Mouse (Mus musculus) ES-E14 (cell line): Measurements from ENCODE around the gene Cdc6. TPM values are rescaled to one million over a fixed set of nuclear protein-coding genes. Genes with fewer than 3 reads are reported as not detected.

Source experiments
- DNase-seq: peaks from one replicate; pipeline ENCODE4 v3.0.0-alpha.2; 2013; ENCODE audit warnings: low read depth, low spot score
- H3K27ac ChIP-seq: 2 replicates; pipeline ENCODE4 v1.5.1; 2012; ENCODE audit warnings: low read depth, mild to moderate bottlenecking, low read length, moderate library complexity, mixed read lengths; ENCODE audit not compliant: poor library complexity, insufficient read depth, severe bottlenecking
- H3K36me3 ChIP-seq: 2 replicates; pipeline ENCODE4 v1.6.1; 2012; ENCODE audit warnings: mild to moderate bottlenecking, low read length, moderate library complexity, mixed read lengths; ENCODE audit not compliant: control insufficient read depth, poor library complexity, insufficient read depth, severe bottlenecking
- H3K4me1 ChIP-seq, 2 experiments: fragments of 150-350 bp in 1 of 2; sonication (generic) in 1 of 2; 2 replicates each; pipeline ENCODE4 v1.6.1; 2012; ENCODE audit warnings: low read length in 2 of 2, mild to moderate bottlenecking in 1 of 2, mixed read lengths in 1 of 2; ENCODE audit not compliant: control insufficient read depth in 2 of 2, insufficient read depth in 2 of 2, poor library complexity in 1 of 2
- H3K4me3 ChIP-seq, 2 experiments: fragments of 150-350 bp in 1 of 2; sonication (generic) in 1 of 2; 2 replicates each; pipeline ENCODE4 v1.5.1; 2012; ENCODE audit warnings: low read length in 2 of 2, low read depth in 1 of 2, mild to moderate bottlenecking in 1 of 2, mixed read lengths in 1 of 2; ENCODE audit not compliant: insufficient read depth in 1 of 2, poor library complexity in 1 of 2, severe bottlenecking in 1 of 2
- H3K9ac ChIP-seq: 2 replicates; pipeline ENCODE4 v1.6.1; 2012; ENCODE audit warnings: low read depth, mild to moderate bottlenecking, low read length, mixed read lengths; ENCODE audit not compliant: poor library complexity, insufficient read depth, severe bottlenecking
- H3K9me3 ChIP-seq: fragments of 150-350 bp; sonication (generic); 2 replicates; pipeline ENCODE4 v1.6.1; 2012; ENCODE audit warnings: low read depth, mild to moderate bottlenecking, low read length; ENCODE audit not compliant: control insufficient read depth, insufficient read depth
- CHD2 ChIP-seq: IDR thresholded peaks from 2 replicates; pipeline ENCODE4 v1.6.1; 2014; ENCODE audit warnings: mild to moderate bottlenecking, low read depth, low read length, inconsistent platforms
- HCFC1 ChIP-seq: IDR thresholded peaks from 2 replicates; pipeline ENCODE4 v1.6.1; 2012; ENCODE audit warnings: low read length, inconsistent platforms, borderline replicate concordance; ENCODE audit not compliant: insufficient read depth
- MAFK ChIP-seq: IDR thresholded peaks from 2 replicates; pipeline ENCODE4 v1.6.1; 2014; ENCODE audit warnings: mild to moderate bottlenecking, low read depth, low read length, inconsistent platforms; ENCODE audit not compliant: insufficient read depth
- ZC3H11A ChIP-seq: IDR thresholded peaks from 2 replicates; pipeline ENCODE4 v1.6.1; 2012; ENCODE audit warnings: low read depth, mild to moderate bottlenecking, inconsistent platforms, low read length, borderline replicate concordance
- ZNF384 ChIP-seq: IDR thresholded peaks from 2 replicates; pipeline ENCODE4 v1.6.1; 2012; ENCODE audit warnings: low read depth, low read length, inconsistent platforms
- in situ Hi-C, 2 experiments: fragments of 600-800 bp; cut with MboI; formaldehyde crosslinking; loops; one replicate each; pipeline ENCODE4 v1.15.1; 2025; ENCODE audit warnings: low sequenced_read_pairs in 2 of 2, inconsistent platforms in 1 of 2; ENCODE audit not compliant: unreplicated experiment in 2 of 2
- total RNA-seq: library from RNA; depleted of rRNA; stranded (reverse); fragments of 300-350 nt; gene quantifications from 2 replicates; pipeline ENCODE4 v1.2.3, GENCODE M21; 2012

Cdc6 gene
- total RNA-seq, 1 experiment: 51.3 TPM

GRCm38 (mm10) chr11:98863751-98864429, 43.7 kb upstream of the Cdc6 start:
- peaks cover 0 to 2% of the 10 kb centered on the region in 2 experiments; a peak in 2 of 4 replicates for H3K4me1 ChIP-seq
- peak overlapping the region; percentile 89 for H3K9ac ChIP-seq
- peak; percentile 70 for DNase-seq
- no peaks in the 10 kb centered on the region for H3K9me3 ChIP-seq
- in situ Hi-C loops: no loop called here
- H3K4me3 ChIP-seq: peak overlapping the region; percentile 89
- 0 out of 2 replicates have a peak, but pooled peaks cover 4% of the 10 kb centered on the region for H3K36me3 ChIP-seq
- H3K27ac ChIP-seq: peak overlapping the region; percentile 89
- TF ChIP-seq HCFC1 (no peak), ZNF384 (no peak), MAFK (no peak), ZC3H11A (no peak), CHD2 (no peak)

GRCm38 (mm10) chr11:98867293-98867692, 40.3 kb upstream of the Cdc6 start:
- no peak overlapping the region for H3K9ac ChIP-seq
- in situ Hi-C loops: no loop called here
- DNase-seq: no peak
- no peak overlapping the region for H3K27ac ChIP-seq
- H3K4me3 ChIP-seq: no peak overlapping the region
- no peak for TF ChIP-seq HCFC1
- no peak for TF ChIP-seq ZNF384
- no peak for TF ChIP-seq CHD2
- 0 out of 4 replicates have a peak, but pooled peaks cover 0 to 2% of the 10 kb centered on the region in 2 experiments for H3K4me1 ChIP-seq
- 0 out of 2 replicates have a peak, but pooled peaks cover 4% of the 10 kb centered on the region for H3K36me3 ChIP-seq
- no peaks in the 10 kb centered on the region for H3K9me3 ChIP-seq

- Histone ChIP-seq H3K4me1 (peaks cover 2 to 5% of the 10 kb centered on the region in 2 experiments; a peak in 1 of 4 replicates), H3K4me3 (no peak overlapping the region), H3K36me3 (0 out of 2 replicates have a peak, but pooled peaks cover 4% of the 10 kb centered on the region), H3K27ac (no peak overlapping the region), H3K9ac (no peak overlapping the region), H3K9me3 (no peaks in the 10 kb centered on the region)
- DNase-seq: no peak
- TF ChIP-seq MAFK (no peak), ZNF384 (no peak), HCFC1 (no peak), ZC3H11A (no peak), CHD2 (no peak)
- in situ Hi-C loops: no loop called here
Observed at GRCm38 (mm10) chr11:98869906-98870305, 37.7 kb upstream of the Cdc6 start.

- in situ Hi-C loops: no loop called here
- H3K36me3 ChIP-seq: 0 out of 2 replicates have a peak, but pooled peaks cover 4% of the 10 kb centered on the region
Observed at GRCm38 (mm10) chr11:98870791-98871190, 36.8 kb upstream of the Cdc6 start.

More at GRCm38 (mm10) chr11:98870791-98871190, 36.8 kb upstream of the Cdc6 start:
- Histone ChIP-seq H3K9me3 (no peaks in the 10 kb centered on the region), H3K4me3 (no peak overlapping the region), H3K4me1 (peaks cover 2 to 9% of the 10 kb centered on the region in 2 experiments; a peak in 1 of 4 replicates), H3K9ac (no peak overlapping the region), H3K27ac (no peak overlapping the region)
- TF ChIP-seq HCFC1: no peak
- TF ChIP-seq ZNF384: no peak
- TF ChIP-seq MAFK: no peak
- no peak for TF ChIP-seq CHD2
- TF ChIP-seq ZC3H11A: no peak
- DNase-seq: no peak
